Mouse (Mus musculus) hindbrain, embryonic 11.5 days (tissue): ENCODE data around the gene Mvb12b. TPM values are rescaled to one million over a fixed set of nuclear protein-coding genes. Genes with fewer than 3 reads are reported as not detected.
A peak's percentile ranks its signal among the peaks of the same experiment; 100 is the strongest.

ENCODE experiments used
- ATAC-seq: fragments of 200-750 bp; cut with Nextera tagmentation; 2 replicates; pipeline ENCODE4 v1.8.0; 2017; ENCODE audit warnings: mild to moderate bottlenecking, moderate TSS enrichment, moderate library complexity; ENCODE audit not compliant: low FRiP score
- DNase-seq: peaks from one replicate; pipeline ENCODE4 v3.0.0-alpha.2; 2015; ENCODE audit warnings: low spot score
- H3K27ac ChIP-seq: fragments of 300-500 bp; sonication (generic); 2 replicates; pipeline ENCODE4 v1.5.1; 2014; ENCODE audit warnings: mild to moderate bottlenecking, low read depth, low read length
- H3K27me3 ChIP-seq: fragments of 300-500 bp; sonication (generic); 2 replicates; pipeline ENCODE4 v1.6.1; 2014; ENCODE audit warnings: mild to moderate bottlenecking, low read length, moderate library complexity, mixed read lengths; ENCODE audit not compliant: control insufficient read depth, insufficient read depth
- H3K36me3 ChIP-seq: fragments of 300-500 bp; sonication (generic); 2 replicates; pipeline ENCODE4 v1.6.1; 2014; ENCODE audit warnings: mild to moderate bottlenecking, low read length, moderate library complexity, mixed read lengths; ENCODE audit not compliant: control insufficient read depth, insufficient read depth
- H3K4me1 ChIP-seq: fragments of 300-500 bp; sonication (generic); replicated peaks from 2 replicates; pipeline ENCODE4 v1.6.1; 2014; ENCODE audit warnings: low read length, mixed read lengths; ENCODE audit not compliant: control insufficient read depth, insufficient read depth
- H3K4me2 ChIP-seq: fragments of 300-500 bp; sonication (generic); replicated peaks from 2 replicates; pipeline ENCODE4 v1.6.1; 2014; ENCODE audit warnings: mild to moderate bottlenecking, low read depth, low read length
- H3K4me3 ChIP-seq: fragments of 300-500 bp; sonication (generic); 2 replicates; pipeline ENCODE4 v1.5.1; 2014; ENCODE audit warnings: low read depth, low read length
- H3K9ac ChIP-seq: fragments of 300-500 bp; sonication (generic); 2 replicates; pipeline ENCODE4 v1.6.1; 2014; ENCODE audit warnings: low read depth, low read length
- H3K9me3 ChIP-seq: fragments of 300-500 bp; sonication (generic); 2 replicates; pipeline ENCODE4 v1.6.1; 2016; ENCODE audit warnings: low read length; ENCODE audit not compliant: control insufficient read depth
- WGBS: fragments of 180-500 bp; shearing (Covaris S2); extraction: QIAGEN DNeasy Blood & Tissue Kit; methylation state at CpG from one replicate; pipeline ENCODE4 v1.1.7; 2014; 5-methylcytosine and 5-hydroxymethylcytosine counted together
- polyA plus RNA-seq: library from polyadenylated mRNA; unstranded; fragments of >200 nt; fragmentation: Nextera tagmentation; extraction: Ambion mirVana; gene quantifications from 2 replicates; pipeline ENCODE4 v1.2.1, GENCODE M21; 2014

The Mvb12b gene
- polyA plus RNA-seq, 1 experiment from 2014 or later, result 42.4 TPM

DNA sequence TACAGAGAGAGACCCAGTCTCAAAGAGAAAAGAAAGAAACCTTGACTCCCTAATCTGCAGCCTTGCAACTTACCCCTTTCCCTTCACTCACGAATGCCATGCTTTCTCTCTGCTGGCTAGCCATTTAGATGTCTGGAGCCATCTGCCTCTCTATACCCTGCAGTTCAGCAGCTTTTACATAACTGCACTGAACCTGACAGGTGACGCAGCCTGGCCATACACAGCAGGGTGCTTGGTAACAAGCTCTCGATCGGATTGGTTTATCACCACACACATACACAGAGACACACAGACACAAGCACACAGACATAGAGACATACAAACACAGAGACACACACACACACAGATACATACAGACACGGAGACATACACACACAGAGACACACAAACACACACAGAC lies 67.7 kb downstream of the Mvb12b start:
- no peak overlapping the region for H3K9ac ChIP-seq
- no peak for ATAC-seq
- H3K9me3 ChIP-seq, result no peaks in the 10 kb centered on the region
- H3K4me3 ChIP-seq, result no peak overlapping the region
- H3K36me3 ChIP-seq, result peaks cover 3% of the 10 kb centered on the region; the same call in 1 of the 2 replicates
- DNase-seq, result no peak
- H3K27ac ChIP-seq, result no peak overlapping the region
- H3K4me2 ChIP-seq, result no peak overlapping the region
- no peaks in the 10 kb centered on the region for H3K27me3 ChIP-seq
- 73% methylated on average over 5 of the region's 5 CpGs for WGBS
- 0 out of 2 replicates have a peak, but pooled peaks cover 4% of the 10 kb centered on the region for H3K4me1 ChIP-seq

DNA sequence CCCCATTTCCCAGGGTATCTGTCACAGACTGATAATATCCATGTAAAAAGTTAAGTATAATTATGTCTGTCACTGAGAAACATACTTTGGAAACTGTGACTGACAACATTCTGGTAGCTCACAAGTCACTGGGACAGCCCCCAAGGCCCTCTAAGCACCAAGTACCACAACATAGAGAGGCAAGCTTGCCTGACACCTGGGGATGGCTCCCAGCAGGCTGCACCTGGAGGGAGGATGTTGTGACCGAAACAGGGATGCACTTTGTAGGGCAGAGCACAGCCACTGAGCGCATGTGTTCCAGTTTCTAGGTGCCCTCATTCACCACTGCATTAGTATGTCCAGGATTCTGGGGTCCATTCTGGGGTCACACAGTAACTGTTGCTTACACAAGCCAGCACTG lies 69.4 kb downstream of the Mvb12b start:
- Histone ChIP-seq H3K4me3 (no peak overlapping the region), H3K27me3 (no peaks in the 10 kb centered on the region), H3K36me3 (peaks cover 2% of the 10 kb centered on the region; the same call in 1 of the 2 replicates), H3K9ac (no peak overlapping the region), H3K4me2 (no peak overlapping the region), H3K4me1 (peaks cover 6% of the 10 kb centered on the region; the same call in 1 of the 2 replicates), H3K9me3 (no peaks in the 10 kb centered on the region), H3K27ac (no peak overlapping the region)
- DNase-seq, result no peak
- WGBS, result 96% methylated on average over 2 of the region's 2 CpGs
- ATAC-seq, result no peak

DNA sequence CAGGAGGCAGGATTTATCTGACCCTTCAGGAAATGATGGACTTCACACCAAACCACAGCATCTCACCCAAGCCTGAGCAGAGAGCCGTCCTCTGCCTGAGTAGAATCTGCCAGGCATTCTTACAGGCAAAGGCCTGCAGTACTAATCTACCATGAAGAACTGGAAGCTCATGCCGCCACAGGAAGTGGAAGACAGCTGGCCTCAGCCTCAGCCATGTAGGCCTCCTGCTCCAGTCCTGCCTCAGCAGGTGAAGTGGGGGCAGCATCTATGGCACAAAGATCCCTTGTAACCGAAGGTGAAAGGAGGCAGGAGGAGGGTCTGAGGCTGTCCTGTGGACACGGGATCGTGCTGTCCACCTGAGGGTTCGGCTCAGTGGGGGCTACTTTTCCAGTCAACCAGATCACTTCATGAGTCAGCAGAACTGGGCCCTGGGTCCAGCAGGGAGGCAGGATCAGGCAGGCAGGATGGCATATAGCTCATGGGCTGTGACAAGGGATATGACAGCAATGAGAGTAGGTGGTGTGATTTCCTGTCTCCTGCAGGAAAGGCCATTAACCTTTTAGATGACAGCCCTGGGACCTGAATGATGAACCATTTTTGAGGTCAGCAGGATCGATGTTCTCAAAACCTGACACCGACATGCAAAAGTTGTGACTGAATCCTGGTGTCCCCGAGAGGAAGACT lies 69.9 kb downstream of the Mvb12b start:
- H3K9ac ChIP-seq, result no peak overlapping the region
- H3K9me3 ChIP-seq, result no peaks in the 10 kb centered on the region
- 80% methylated on average over 9 of the region's 9 CpGs for WGBS
- H3K4me3 ChIP-seq, result no peak overlapping the region
- no peak overlapping the region for H3K27ac ChIP-seq
- H3K4me2 ChIP-seq, result no peak overlapping the region
- DNase-seq, result no peak
- no peak for ATAC-seq
- H3K4me1 ChIP-seq, result peaks cover 8% of the 10 kb centered on the region; the same call in 1 of the 2 replicates
- H3K27me3 ChIP-seq, result no peaks in the 10 kb centered on the region
- peaks cover 2% of the 10 kb centered on the region; the same call in 1 of the 2 replicates for H3K36me3 ChIP-seq

DNA sequence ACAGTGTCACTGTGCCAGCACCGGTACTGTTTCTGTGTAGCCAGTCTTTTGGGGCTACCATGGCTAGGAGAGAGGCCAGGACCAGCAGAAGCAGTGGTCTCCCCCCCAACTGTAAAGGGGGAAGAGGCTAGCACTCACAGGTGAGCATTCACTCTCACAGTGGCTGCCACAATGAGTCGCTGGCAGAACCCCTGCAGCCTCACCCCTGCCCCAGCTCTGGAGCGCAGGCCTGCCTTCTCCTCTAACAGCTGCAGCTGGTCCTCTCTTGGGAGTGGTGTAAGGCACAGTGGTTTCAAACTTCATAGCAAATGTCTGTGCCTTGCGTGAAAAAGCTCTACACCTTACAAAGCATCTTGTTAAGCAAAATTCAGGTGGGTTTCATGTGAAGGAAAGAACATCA lies 70.7 kb downstream of the Mvb12b start:
- Histone ChIP-seq H3K4me1 (peaks cover 5% of the 10 kb centered on the region; the same call in 1 of the 2 replicates), H3K4me2 (no peak overlapping the region), H3K9me3 (no peaks in the 10 kb centered on the region), H3K27ac (no peak overlapping the region), H3K9ac (no peak overlapping the region), H3K36me3 (peaks cover 2% of the 10 kb centered on the region; the same call in 1 of the 2 replicates), H3K27me3 (no peaks in the 10 kb centered on the region), H3K4me3 (no peak overlapping the region)
- DNase-seq, result no peak
- 77% methylated on average over 4 of the region's 4 CpGs for WGBS
- no peak for ATAC-seq

DNA sequence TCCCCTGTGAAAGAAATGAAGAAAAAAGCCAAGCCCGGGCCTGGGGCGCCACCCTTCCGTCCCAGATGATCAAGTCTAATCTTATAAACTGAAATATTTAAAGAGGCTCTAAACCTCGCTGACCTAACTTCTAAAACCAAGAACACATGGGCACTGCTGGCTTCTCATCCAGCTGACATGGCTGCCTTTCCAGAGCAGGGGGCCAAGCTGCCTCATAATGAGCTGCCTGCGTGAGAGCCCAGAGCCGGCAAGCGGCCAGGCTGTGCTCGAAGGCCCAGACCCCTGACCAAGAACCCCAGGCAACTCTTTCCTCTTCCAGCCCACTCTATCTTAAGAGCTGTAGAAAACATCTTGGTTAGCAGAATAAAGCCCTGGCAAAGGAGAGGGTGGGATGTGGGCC lies 73.2 kb downstream of the Mvb12b start:
- no peak for DNase-seq
- peaks cover 8% of the 10 kb centered on the region for H3K4me1 ChIP-seq

DNA sequence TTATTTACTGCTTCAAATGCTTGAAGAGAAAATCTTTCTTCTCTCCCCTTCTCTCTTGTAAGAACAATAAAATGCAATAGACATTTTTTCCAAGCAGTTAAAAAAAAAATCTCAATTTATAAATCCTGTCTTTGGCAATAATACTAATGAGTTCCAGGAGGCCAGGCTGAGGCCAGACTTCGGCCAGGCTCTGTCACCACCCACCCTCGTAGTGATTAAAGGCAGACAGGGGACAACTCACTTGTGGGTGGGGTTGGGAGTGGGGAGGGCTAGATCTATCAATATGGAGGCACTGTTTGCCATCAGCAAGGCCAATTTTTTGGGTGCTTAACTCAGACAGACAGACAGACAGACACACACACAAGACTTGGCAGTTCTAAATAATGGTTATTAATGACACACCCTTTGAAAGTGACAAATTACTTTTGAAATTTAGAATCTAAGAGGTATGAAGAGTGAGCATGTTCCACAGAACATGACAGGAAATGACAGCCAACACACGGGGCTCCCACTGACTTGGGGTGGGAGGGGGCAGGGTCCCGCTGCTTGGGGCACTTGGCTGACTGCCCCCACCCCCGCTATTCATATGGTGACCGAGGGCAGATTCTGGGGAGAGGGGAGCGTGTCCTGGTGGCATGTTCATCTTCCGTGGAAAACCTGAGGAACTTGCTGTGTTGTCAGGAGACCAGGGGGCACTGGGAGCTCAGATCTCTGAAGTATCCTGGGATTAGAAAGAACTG lies 74.1 kb downstream of the Mvb12b start:
- Histone ChIP-seq H3K4me2 (no peak overlapping the region), H3K4me3 (no peak overlapping the region), H3K36me3 (no peaks in the 10 kb centered on the region), H3K9me3 (no peaks in the 10 kb centered on the region), H3K27ac (no peak overlapping the region), H3K4me1 (peaks cover 8% of the 10 kb centered on the region), H3K27me3 (no peaks in the 10 kb centered on the region), H3K9ac (no peak overlapping the region)
- DNase-seq (no peak), ATAC-seq (no peak)
- 42% methylated on average over 8 of the region's 8 CpGs for WGBS

More for the DNA sequence above, 73.2 kb downstream of the Mvb12b start:
- 75% methylated on average over 8 of the region's 8 CpGs for WGBS
- no peaks in the 10 kb centered on the region for H3K36me3 ChIP-seq
- no peak overlapping the region for H3K4me3 ChIP-seq
- H3K4me2 ChIP-seq, result no peak overlapping the region
- H3K9ac ChIP-seq, result no peak overlapping the region
- H3K9me3 ChIP-seq, result no peaks in the 10 kb centered on the region
- no peak for ATAC-seq
- 0 out of 2 replicates have a peak overlapping the region, but pooled peaks have one; percentile 39 for H3K27ac ChIP-seq
- no peaks in the 10 kb centered on the region for H3K27me3 ChIP-seq

DNA sequence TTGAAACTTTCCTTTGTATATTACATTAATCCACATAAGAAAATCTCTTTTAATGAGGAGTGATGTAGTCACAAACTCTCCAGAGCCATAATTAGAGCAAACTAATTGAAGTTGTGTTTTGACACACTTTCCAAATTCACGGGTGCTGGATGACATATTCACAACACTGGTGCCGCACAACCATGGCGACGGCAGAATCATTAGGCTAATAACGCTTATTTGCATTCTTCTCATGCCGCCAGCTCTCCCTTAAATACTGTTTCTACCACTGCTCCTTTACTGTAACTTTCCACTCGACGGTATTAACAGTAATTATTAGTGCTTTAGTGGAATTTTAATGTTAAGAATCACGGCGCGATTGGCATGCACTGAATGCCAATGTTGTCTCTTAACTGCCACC lies 74.8 kb downstream of the Mvb12b start:
- no peak overlapping the region for H3K4me2 ChIP-seq
- ATAC-seq (no peak), DNase-seq (no peak)
- H3K36me3 ChIP-seq, result no peaks in the 10 kb centered on the region
- no peaks in the 10 kb centered on the region for H3K9me3 ChIP-seq
- H3K9ac ChIP-seq, result no peak overlapping the region
- H3K27ac ChIP-seq, result no peak overlapping the region
- no peak overlapping the region for H3K4me3 ChIP-seq
- no peaks in the 10 kb centered on the region for H3K27me3 ChIP-seq
- 78% methylated on average over 11 of the region's 11 CpGs for WGBS
- H3K4me1 ChIP-seq, result peaks cover 8% of the 10 kb centered on the region

DNA sequence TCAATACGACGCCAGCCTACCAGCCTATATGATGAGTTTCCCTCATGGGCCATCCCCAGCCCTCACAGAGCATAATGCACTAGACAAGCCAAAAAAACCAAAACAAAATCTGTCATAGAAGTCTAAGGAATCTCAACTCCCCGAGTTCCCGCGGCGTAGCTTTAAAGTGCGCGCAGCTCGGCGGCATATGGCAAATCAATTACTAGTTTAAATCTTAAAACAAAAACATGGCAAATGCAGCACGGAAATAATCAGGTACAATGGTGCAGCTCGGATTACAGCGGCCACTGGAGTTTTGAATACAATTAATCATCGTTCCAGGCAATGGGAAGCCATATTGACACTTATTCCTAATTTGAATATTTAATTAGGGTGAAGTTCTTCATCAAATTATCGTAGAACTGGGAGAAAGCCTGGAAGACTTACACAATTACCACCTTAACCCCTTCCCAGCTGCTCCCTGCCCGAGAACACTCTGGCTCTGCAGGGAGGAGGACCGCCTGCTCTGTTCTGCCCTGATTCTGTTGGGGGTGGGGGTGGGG lies 76.3 kb downstream of the Mvb12b start:
- ATAC-seq (no peak), DNase-seq (no peak)
- H3K4me2 ChIP-seq, result no peak overlapping the region
- 52% methylated on average over 17 of the region's 17 CpGs for WGBS
- no peak overlapping the region for H3K9ac ChIP-seq
- H3K27ac ChIP-seq, result no peak overlapping the region
- no peaks in the 10 kb centered on the region for H3K27me3 ChIP-seq
- no peaks in the 10 kb centered on the region for H3K9me3 ChIP-seq
- H3K4me1 ChIP-seq, result peaks cover 8% of the 10 kb centered on the region
- no peak overlapping the region for H3K4me3 ChIP-seq
- H3K36me3 ChIP-seq, result no peaks in the 10 kb centered on the region
